Mouse (Mus musculus) megakaryocyte, embryonic 14.5 days (primary cell): ENCODE results near the gene Gm45140.

Experiments
- FLI1 ChIP-seq: IDR thresholded peaks from 2 replicates; pipeline ENCODE4 v1.6.1; 2012; ENCODE audit warnings: low read length, inconsistent platforms, mixed read lengths
- GATA1 ChIP-seq: IDR thresholded peaks from 3 replicates; pipeline ENCODE4 v1.6.1; 2012; ENCODE audit warnings: mixed read lengths, low read length, inconsistent platforms, borderline replicate concordance

GRCm38 (mm10) chr6:87879628-87880027 is 44.0 kb upstream of the Gm45140 start:
- TF ChIP-seq GATA1 (no peak), FLI1 (no peak)
